In genomic region chr2:122354191-122354929, GRCm38 (mm10) we compare ENCODE assay signal across 12 mouse cellular contexts. TPM values are rescaled to one million over a fixed set of nuclear protein-coding genes. Genes with fewer than 3 reads are reported as not detected.
DNase-seq lines count a peak whose midpoint lies in the region; ATAC-seq lines count a peak whose summit lies in the region.
"Had no signal": no experiment of that assay in that cellular context is flagged by ENCODE, and none has a peak within 500 bp of the region (broad histone marks: within the 10 kb centered on the region; RNA-seq: fewer than 3 reads in every experiment).

No protein-coding gene starts in this region.

- no peaks in the 10 kb centered on the region for H3K9me3 ChIP-seq in midbrain, embryonic 10.5 days (replicated peaks)
- no peaks in the 10 kb centered on the region for H3K9me3 ChIP-seq in midbrain, embryonic 15.5 days
- H3K9me3 ChIP-seq: forebrain, embryonic 10.5 days had no signal

- H3K9ac ChIP-seq in midbrain, embryonic 15.5 days: no peak overlapping the region

- peak overlapping the region; percentile 34; the same call in 1 of the 2 replicates for H3K27ac ChIP-seq in midbrain, embryonic 10.5 days (replicated peaks)
- no peak overlapping the region for H3K27ac ChIP-seq in midbrain, embryonic 15.5 days
- H3K27ac ChIP-seq: forebrain, embryonic 10.5 days had no signal

- peaks cover 46% of the 10 kb centered on the region for H3K4me1 ChIP-seq in midbrain, embryonic 10.5 days
- peaks cover 42% of the 10 kb centered on the region for H3K4me1 ChIP-seq in midbrain, embryonic 15.5 days

- H3K4me3 ChIP-seq in midbrain, embryonic 10.5 days: no peak overlapping the region
- no peak overlapping the region for H3K4me3 ChIP-seq in midbrain, embryonic 15.5 days
- H3K4me3 ChIP-seq: forebrain, embryonic 10.5 days had no signal

- 63% methylated on average over 12 of the region's 12 CpGs for WGBS in midbrain, embryonic 10.5 days
- WGBS in midbrain, embryonic 15.5 days: 38% methylated on average over 12 of the region's 12 CpGs

- no peak for DNase-seq in midbrain, embryonic 10.5 days (ENCODE audit: low spot score)
- DNase-seq in cerebellum, postnatal 10 days: peak; percentile 60 to 69
- peak; percentile 50 for DNase-seq in kidney, postnatal 10 days
- DNase-seq in testis, postnatal 10 days (ENCODE audit: low spot score): peak; percentile 76
- no peak for DNase-seq in left cerebral cortex, postnatal 4 days
- no peak for DNase-seq in frontal cortex, adult 2 months (ENCODE audit: extremely low spot score in 1 of 2, low spot score in 1 of 2)
- DNase-seq: heart, adult 11 months; thymus, adult 18-20 months had no signal

- ATAC-seq in midbrain, embryonic 15.5 days (replicated peaks): no peak
- ATAC-seq: inflammation-experienced regulatory T-cells, adult 6 months had no signal

- intact Hi-C loops in left cerebral cortex, postnatal 4 days (cut with DNase I): no loop called here

- peaks cover 83% of the 10 kb centered on the region for H3K36me3 ChIP-seq in midbrain, embryonic 10.5 days
- 0 out of 2 replicates have a peak, but pooled peaks cover 7% of the 10 kb centered on the region for H3K36me3 ChIP-seq in midbrain, embryonic 15.5 days (replicated peaks)

- no peak overlapping the region for H3K4me2 ChIP-seq in midbrain, embryonic 15.5 days

- H3K27me3 ChIP-seq in midbrain, embryonic 10.5 days (ENCODE audit: low read depth, poor library complexity, severe bottlenecking): no peaks in the 10 kb centered on the region
- H3K27me3 ChIP-seq in midbrain, embryonic 15.5 days (replicated peaks): no peaks in the 10 kb centered on the region

RNA-seq across cellular contexts. Expression of gene Shf, which starts 14.6 kb away (rescaled TPM):
- polyA plus RNA-seq in midbrain, embryonic 10.5 days (2016; fragmentation: Nextera tagmentation; extraction: Ambion mirVana): 5.8 and 7.9 TPM in 2 replicates
- 12.0 and 13.3 TPM in 2 replicates for polyA plus RNA-seq in midbrain, embryonic 15.5 days (2015; fragmentation: Nextera tagmentation; extraction: Ambion mirVana)
- total RNA-seq in left cerebral cortex, postnatal 4 days (2021): 10 to 100 TPM; 54.9 to 56.9 TPM
- 45.1 and 57.6 TPM in 2 replicates for polyA plus RNA-seq in frontal cortex, adult 2 months (2012; rRNA removed)

RNA-seq across cellular contexts. Expression of gene Duox1, which starts 38.9 kb away (rescaled TPM):
- 0.02 TPM in 2 replicates for polyA plus RNA-seq in midbrain, embryonic 10.5 days (2016; fragmentation: Nextera tagmentation; extraction: Ambion mirVana)
- 0.08 and 0.13 TPM in 2 replicates for polyA plus RNA-seq in midbrain, embryonic 15.5 days (2015; fragmentation: Nextera tagmentation; extraction: Ambion mirVana)
- total RNA-seq in left cerebral cortex, postnatal 4 days (2021): under 1 TPM; 0.12 to 0.36 TPM
- 0.04 TPM in 1 of 2 replicates, not detected in the other for polyA plus RNA-seq in frontal cortex, adult 2 months (2012; rRNA removed)
- polyA plus RNA-seq: forebrain, embryonic 10.5 days; inflammation-experienced regulatory T-cells, adult 6 months; liver, embryonic 16.5 days had no signal

RNA-seq across cellular contexts. Expression of gene Duoxa1, which starts 40.8 kb away (rescaled TPM):
- polyA plus RNA-seq in midbrain, embryonic 10.5 days (2016; fragmentation: Nextera tagmentation; extraction: Ambion mirVana): not detected in 2 replicates
- polyA plus RNA-seq in midbrain, embryonic 15.5 days (2015; fragmentation: Nextera tagmentation; extraction: Ambion mirVana): 0.30 and 0.32 TPM in 2 replicates
- total RNA-seq in left cerebral cortex, postnatal 4 days (2021): under 1 TPM; 0.40 to 0.66 TPM
- 0.15 TPM in 1 of 2 replicates, not detected in the other for polyA plus RNA-seq in frontal cortex, adult 2 months (2012; rRNA removed)
- polyA plus RNA-seq: forebrain, embryonic 10.5 days; inflammation-experienced regulatory T-cells, adult 6 months; liver, embryonic 16.5 days had no signal

RNA-seq across cellular contexts. Expression of gene Duoxa2, which starts 55.7 kb away (rescaled TPM):
- not detected in 2 replicates for polyA plus RNA-seq in midbrain, embryonic 10.5 days (2016; fragmentation: Nextera tagmentation; extraction: Ambion mirVana)
- 0.17 and 0.20 TPM in 2 replicates for polyA plus RNA-seq in midbrain, embryonic 15.5 days (2015; fragmentation: Nextera tagmentation; extraction: Ambion mirVana)
- under 1 TPM; 0.36 to 0.40 TPM for total RNA-seq in left cerebral cortex, postnatal 4 days (2021)
- 0.23 TPM in 1 of 2 replicates, not detected in the other for polyA plus RNA-seq in frontal cortex, adult 2 months (2012; rRNA removed)
- polyA plus RNA-seq: forebrain, embryonic 10.5 days; inflammation-experienced regulatory T-cells, adult 6 months; liver, embryonic 16.5 days had no signal

RNA-seq across cellular contexts. Expression of gene Duox2, which starts 56.1 kb away (rescaled TPM):
- polyA plus RNA-seq in midbrain, embryonic 10.5 days (2016; fragmentation: Nextera tagmentation; extraction: Ambion mirVana): not detected in 2 replicates
- not detected in 2 replicates for polyA plus RNA-seq in midbrain, embryonic 15.5 days (2015; fragmentation: Nextera tagmentation; extraction: Ambion mirVana)
- total RNA-seq in left cerebral cortex, postnatal 4 days (2021): under 1 TPM; 0.22 to 0.58 TPM
- polyA plus RNA-seq in frontal cortex, adult 2 months (2012; rRNA removed): 0.88 and 1.1 TPM in 2 replicates
- polyA plus RNA-seq: forebrain, embryonic 10.5 days; inflammation-experienced regulatory T-cells, adult 6 months; liver, embryonic 16.5 days had no signal

Comparison
In these comparisons a context has a peak if more than half of its experiments do, and no peak if none do; other contexts are left out.
1. DNase-seq: peak in cerebellum, postnatal 10 days (2 of 2), kidney, postnatal 10 days (single experiment) and testis, postnatal 10 days (single experiment); none in midbrain, embryonic 10.5 days (single experiment), left cerebral cortex, postnatal 4 days (single experiment) and frontal cortex, adult 2 months (0 of 2).